Mouse (Mus musculus): Measurements from ENCODE around the gene Clk2. TPM values are rescaled to one million over a fixed set of nuclear protein-coding genes. Genes with fewer than 3 reads are reported as not detected.
A peak's percentile ranks its signal among the peaks of the same experiment; 100 is the strongest.

Gene Clk2
- polyA plus RNA-seq (2015; fragmentation: Nextera tagmentation; extraction: Ambion mirVana): 14.2 and 20.1 TPM in 2 replicates

DNA sequence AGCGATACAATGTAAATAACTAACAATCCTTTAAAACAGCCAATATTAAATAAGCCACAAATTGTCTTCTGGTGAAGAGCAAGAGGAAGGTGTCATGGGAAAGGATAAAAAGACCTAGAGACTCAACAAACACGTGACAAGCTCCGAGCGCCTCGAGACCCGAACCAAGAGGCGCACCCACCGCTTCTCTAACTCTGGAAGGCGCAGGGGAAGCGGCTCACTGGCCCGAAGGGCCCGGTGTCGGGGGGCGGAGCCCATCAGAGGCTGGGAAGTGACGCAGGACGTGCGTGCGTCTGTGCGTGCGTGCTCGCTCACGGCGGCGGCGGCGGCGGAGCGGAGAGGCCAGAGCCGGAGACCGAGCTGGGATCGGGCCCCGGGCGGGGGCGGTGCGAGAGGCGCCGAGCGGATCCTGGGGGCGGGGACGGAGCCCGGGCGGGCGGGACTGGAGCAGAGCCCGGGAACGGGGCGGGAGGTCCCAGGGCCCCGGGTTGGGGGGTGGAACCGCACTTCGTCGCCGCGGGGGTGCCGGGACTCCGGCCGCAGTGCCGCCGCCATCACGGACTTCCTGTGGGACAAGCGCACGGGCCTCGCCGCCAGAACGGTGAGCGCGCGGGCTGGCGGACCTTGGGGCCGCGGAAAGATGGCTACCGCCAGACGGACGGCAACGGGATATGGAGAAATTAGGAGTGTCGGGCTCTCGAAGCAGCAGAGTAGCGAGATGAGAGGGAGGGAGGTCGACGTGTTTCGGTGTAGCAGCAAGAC lies at the start of gene Clk2:
Gene Clk2, plus strand, starts transcription at position 290 of the 762 bp plus-strand sequence.
- Histone ChIP-seq H3K4me2 (peak within 1 kb of the TSS; percentile 74), H3K36me3 (peaks cover 30% of the 10 kb centered on the region), H3K4me3 (peak within 1 kb of the TSS; percentile 94), H3K27ac (peak within 1 kb of the TSS; percentile 98), H3K9me3 (replicated peaks) (no peaks in the 10 kb centered on the region), H3K4me1 (replicated peaks) (peaks cover 30% of the 10 kb centered on the region), H3K27me3 (peaks cover 4% of the 10 kb centered on the region), H3K9ac (peak within 1 kb of the TSS; percentile 95)
- WGBS: under 1% methylated on average over 78 of the region's 79 CpGs
- ATAC-seq (replicated peaks; ENCODE audit: insufficient number of reproducible peaks, insufficient read depth, low FRiP score, low read depth): peak; percentile 95

DNA sequence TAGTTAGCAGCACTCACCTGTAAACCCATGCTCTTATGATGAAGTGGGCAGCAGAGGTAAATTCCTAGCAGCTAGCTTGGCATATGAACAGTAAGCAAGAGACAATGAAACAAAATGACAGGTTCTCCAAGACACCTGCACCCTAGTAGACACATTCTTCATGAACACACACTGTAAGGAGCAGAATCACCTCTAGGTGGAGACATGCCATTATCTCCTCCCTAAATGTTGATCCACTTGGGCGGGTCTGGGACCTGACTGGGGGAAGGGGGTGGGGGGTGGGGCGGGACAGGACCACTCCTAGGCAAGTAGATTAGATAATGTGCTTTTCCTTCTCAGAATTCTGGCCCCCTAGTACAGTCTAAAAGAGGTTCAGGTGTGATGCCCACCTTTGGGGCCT lies 49.1 kb upstream of the Clk2 start:
- no peak overlapping the region for H3K27ac ChIP-seq
- H3K4me1 ChIP-seq (replicated peaks): no peaks in the 10 kb centered on the region
- H3K9me3 ChIP-seq (replicated peaks): no peaks in the 10 kb centered on the region
- H3K9ac ChIP-seq: no peak overlapping the region
- no peak for ATAC-seq (replicated peaks; ENCODE audit: insufficient number of reproducible peaks, insufficient read depth, low FRiP score, low read depth)
- no peaks in the 10 kb centered on the region; the same call in 1 of the 2 replicates for H3K27me3 ChIP-seq
- H3K36me3 ChIP-seq: no peaks in the 10 kb centered on the region
- H3K4me2 ChIP-seq: no peak overlapping the region
- 0% methylated on average over 2 of the region's 2 CpGs for WGBS
- no peak overlapping the region for H3K4me3 ChIP-seq

DNA sequence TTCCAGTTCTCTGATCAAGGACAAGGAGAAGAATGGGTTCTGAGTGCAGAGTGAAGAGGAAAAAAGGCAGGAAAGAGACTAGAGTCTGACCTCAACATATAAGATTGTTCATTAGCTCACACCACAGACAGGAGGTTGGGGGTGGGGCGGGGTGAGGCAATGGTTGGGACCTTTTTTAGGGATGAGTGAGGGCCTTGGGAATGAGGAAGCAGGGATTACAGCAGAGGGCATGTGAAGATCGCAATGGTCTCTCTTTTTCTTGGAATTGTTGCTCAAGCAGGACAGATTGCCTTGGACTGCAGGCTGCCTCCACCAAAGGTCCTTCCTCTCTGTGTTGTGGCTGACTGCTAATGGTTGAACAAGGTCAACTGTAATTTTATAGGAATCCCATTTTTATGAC lies 41.3 kb upstream of the Clk2 start:
- H3K9me3 ChIP-seq (replicated peaks): no peaks in the 10 kb centered on the region
- no peak for ATAC-seq (replicated peaks; ENCODE audit: insufficient number of reproducible peaks, insufficient read depth, low FRiP score, low read depth)
- H3K4me1 ChIP-seq (replicated peaks): peaks cover 12% of the 10 kb centered on the region
- WGBS: 64% methylated on average over 2 of the region's 2 CpGs
- no peaks in the 10 kb centered on the region for H3K36me3 ChIP-seq
- H3K4me3 ChIP-seq: no peak overlapping the region
- H3K27ac ChIP-seq: no peak overlapping the region
- H3K9ac ChIP-seq: no peak overlapping the region
- no peaks in the 10 kb centered on the region; the same call in 1 of the 2 replicates for H3K27me3 ChIP-seq
- no peak overlapping the region for H3K4me2 ChIP-seq

DNA sequence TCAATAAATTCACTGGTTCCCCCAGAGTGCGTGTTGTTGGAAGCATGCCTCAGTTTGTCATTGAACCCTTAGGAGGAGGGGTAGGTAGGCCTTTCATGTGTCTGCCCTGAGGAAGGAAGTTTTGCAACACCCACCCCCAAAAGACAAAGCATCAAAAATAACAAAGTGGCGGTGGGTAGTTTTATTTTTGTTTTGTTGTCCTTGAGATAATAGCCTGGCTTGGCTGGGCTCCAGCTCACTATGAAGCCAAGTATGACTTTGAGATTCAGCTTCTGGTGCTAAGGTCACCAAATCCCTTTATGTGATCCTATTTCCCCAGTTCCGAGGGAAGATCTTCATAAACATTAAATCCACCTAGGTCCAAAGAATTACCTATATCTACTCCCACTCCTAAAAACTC lies 40.4 kb upstream of the Clk2 start:
- ATAC-seq (replicated peaks; ENCODE audit: insufficient number of reproducible peaks, insufficient read depth, low FRiP score, low read depth): no peak

DNA sequence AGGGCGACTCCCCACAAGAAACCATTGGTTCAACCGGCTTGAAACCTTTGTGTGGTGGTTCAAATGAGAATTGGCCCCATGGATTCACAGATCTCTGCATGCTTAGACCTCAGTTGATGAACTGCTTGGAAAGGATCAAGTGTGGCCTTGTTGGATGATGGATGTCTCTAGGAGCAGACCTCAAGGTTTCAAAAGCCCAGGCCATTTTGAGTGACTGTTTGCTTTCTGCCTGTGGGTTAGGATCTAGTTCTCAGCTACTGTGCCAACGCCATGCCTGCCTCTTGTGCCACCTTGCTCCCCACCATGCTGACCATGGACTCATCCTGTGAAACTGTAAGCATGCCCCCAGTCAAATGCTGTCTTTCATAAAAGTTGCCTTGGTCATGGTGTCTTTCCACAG lies 38.6 kb upstream of the Clk2 start:
- H3K4me1 ChIP-seq (replicated peaks): peaks cover 12% of the 10 kb centered on the region
- H3K4me2 ChIP-seq: no peak overlapping the region

More for the DNA sequence above, 40.4 kb upstream of the Clk2 start:
- peaks cover 12% of the 10 kb centered on the region for H3K4me1 ChIP-seq (replicated peaks)
- no peaks in the 10 kb centered on the region for H3K27me3 ChIP-seq
- H3K4me2 ChIP-seq: no peak overlapping the region
- no peaks in the 10 kb centered on the region for H3K9me3 ChIP-seq (replicated peaks)
- H3K27ac ChIP-seq: no peak overlapping the region
- H3K9ac ChIP-seq: no peak overlapping the region
- WGBS: 37% methylated on average over 3 of the region's 3 CpGs
- H3K4me3 ChIP-seq: no peak overlapping the region
- no peaks in the 10 kb centered on the region for H3K36me3 ChIP-seq

DNA sequence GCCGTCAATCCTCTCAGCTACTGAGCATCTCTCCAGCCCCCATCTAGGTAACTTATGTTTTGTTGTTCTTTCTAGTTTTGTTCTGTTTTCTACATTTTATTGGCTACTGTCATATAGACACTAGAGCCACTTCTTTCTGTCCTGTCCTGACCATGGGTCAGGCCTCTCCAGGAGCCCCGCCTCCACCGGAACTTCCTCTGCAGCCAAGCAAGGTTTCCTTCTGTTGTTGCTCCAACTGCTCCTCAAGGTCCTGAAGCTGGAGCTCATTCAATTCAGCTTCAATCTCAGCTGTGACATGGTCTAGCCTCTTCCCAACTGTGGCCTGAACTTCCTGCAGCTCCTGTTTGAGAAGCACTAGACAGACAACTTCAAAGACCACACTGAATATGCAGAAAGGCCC lies 34.7 kb upstream of the Clk2 start:
- H3K9me3 ChIP-seq (replicated peaks): no peaks in the 10 kb centered on the region
- no peak overlapping the region for H3K4me2 ChIP-seq
- ATAC-seq (replicated peaks; ENCODE audit: insufficient number of reproducible peaks, insufficient read depth, low FRiP score, low read depth): no peak
- H3K4me1 ChIP-seq (replicated peaks): peaks cover 6% of the 10 kb centered on the region; the same call in 1 of the 2 replicates
- no peaks in the 10 kb centered on the region for H3K36me3 ChIP-seq
- H3K27ac ChIP-seq: no peak overlapping the region
- H3K9ac ChIP-seq: no peak overlapping the region
- H3K4me3 ChIP-seq: no peak overlapping the region
- no peaks in the 10 kb centered on the region for H3K27me3 ChIP-seq
- 82% methylated on average over 3 of the region's 3 CpGs for WGBS

More for the DNA sequence above, 38.6 kb upstream of the Clk2 start:
- H3K27me3 ChIP-seq: no peaks in the 10 kb centered on the region
- H3K9me3 ChIP-seq (replicated peaks): no peaks in the 10 kb centered on the region
- H3K4me3 ChIP-seq: no peak overlapping the region
- ATAC-seq (replicated peaks; ENCODE audit: insufficient number of reproducible peaks, insufficient read depth, low FRiP score, low read depth): no peak
- H3K9ac ChIP-seq: no peak overlapping the region
- no peak overlapping the region for H3K27ac ChIP-seq
- no peaks in the 10 kb centered on the region for H3K36me3 ChIP-seq
- WGBS: 88% methylated on average over 3 of the region's 3 CpGs

DNA sequence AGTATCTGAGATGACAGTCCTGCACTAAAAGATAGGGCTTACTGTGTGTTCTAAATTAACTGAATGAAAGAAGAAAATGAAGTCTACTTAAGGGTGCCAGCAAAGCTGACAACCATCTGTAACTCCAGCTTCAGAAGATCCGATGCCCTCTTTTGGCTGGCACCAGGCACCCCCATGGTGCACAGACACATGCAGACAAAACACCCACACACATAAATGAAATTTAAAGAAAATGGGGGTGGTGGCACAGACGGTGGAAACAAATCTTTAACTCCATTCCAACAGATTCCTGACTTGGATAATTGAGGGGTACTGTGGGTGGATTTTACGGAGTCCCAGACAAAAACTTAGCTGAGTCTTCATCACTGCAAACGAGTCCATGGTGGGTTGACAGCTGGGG lies 32.8 kb upstream of the Clk2 start:
- Histone ChIP-seq H3K9me3 (replicated peaks) (no peaks in the 10 kb centered on the region), H3K4me1 (replicated peaks) (peaks cover 6% of the 10 kb centered on the region; the same call in 1 of the 2 replicates), H3K27ac (no peak overlapping the region), H3K27me3 (peaks cover 9% of the 10 kb centered on the region; the same call in 1 of the 2 replicates), H3K36me3 (no peaks in the 10 kb centered on the region), H3K4me3 (peak overlapping the region; percentile 41; the same call in 1 of the 2 replicates), H3K9ac (no peak overlapping the region), H3K4me2 (peak overlapping the region; percentile 73)
- no peak for ATAC-seq (replicated peaks; ENCODE audit: insufficient number of reproducible peaks, insufficient read depth, low FRiP score, low read depth)
- WGBS: 45% methylated on average over 4 of the region's 4 CpGs

DNA sequence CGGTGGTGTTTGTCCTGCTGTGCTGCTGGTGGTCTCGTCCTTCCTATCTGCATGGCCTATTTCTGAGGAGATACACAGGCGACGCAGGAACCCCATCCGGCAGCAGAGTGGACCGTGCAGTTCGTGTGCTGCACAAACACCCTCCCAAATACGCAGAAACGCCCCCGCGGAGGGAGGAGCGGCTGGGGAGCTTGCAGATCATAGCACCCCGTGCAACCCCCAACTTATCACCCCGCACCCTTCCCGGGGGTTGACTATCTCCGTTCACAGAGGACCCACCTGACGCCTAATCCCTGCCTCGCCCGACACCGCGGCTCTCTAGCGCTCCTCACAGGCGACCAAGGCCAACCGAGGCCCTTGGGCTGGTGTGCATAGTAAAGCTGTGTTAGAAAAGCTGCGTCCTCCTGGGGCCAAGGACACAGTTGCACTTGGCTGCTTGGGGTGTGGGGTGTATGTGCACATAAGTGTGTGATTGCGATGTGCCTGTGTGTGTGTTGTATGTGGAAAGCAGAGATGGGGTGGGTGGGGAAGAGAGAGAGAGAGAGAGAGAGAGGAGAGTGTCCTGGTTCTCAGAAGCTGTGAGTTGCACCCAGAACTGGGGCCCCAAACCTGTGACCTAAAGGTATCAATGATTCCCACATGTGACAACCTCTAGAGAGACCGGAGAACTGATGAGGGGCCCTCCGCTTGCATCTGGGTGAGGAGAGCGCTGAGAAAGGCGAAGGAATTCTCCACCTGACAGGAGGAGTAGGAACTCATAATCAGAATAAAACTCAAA lies 32.1 kb upstream of the Clk2 start:
- Histone ChIP-seq H3K9ac (peak overlapping the region; percentile 25; the same call in 1 of the 2 replicates), H3K4me1 (replicated peaks) (peaks cover 6% of the 10 kb centered on the region; the same call in 1 of the 2 replicates), H3K9me3 (replicated peaks) (no peaks in the 10 kb centered on the region), H3K4me3 (peak overlapping the region; percentile 41), H3K4me2 (peak overlapping the region; percentile 73), H3K27me3 (peaks cover 9% of the 10 kb centered on the region; the same call in 1 of the 2 replicates), H3K27ac (no peak overlapping the region), H3K36me3 (no peaks in the 10 kb centered on the region)
- 13% methylated on average over 30 of the region's 30 CpGs for WGBS
- ATAC-seq (replicated peaks; ENCODE audit: insufficient number of reproducible peaks, insufficient read depth, low FRiP score, low read depth): no peak

DNA sequence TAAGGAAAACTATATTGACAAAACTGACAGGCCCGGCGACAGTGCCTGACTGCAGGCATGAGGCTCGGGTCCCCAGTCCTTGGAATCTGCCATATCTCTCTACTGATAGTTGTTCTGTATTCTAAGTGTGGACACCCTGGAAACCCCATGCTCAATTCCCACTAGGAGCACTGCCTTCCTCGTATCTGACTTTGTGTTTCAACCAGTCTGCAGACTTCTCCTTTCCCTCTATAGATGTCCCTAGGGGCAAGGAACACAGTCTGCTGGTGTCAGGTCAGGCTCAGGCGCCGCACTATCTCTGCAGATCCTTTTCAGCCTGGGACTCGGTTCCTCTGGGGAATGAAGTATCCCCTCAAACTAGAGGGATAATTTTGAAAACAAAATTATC lies 31.5 kb upstream of the Clk2 start:
- WGBS: 58% methylated on average over 7 of the region's 7 CpGs
- Histone ChIP-seq H3K4me1 (replicated peaks) (peaks cover 6% of the 10 kb centered on the region; the same call in 1 of the 2 replicates), H3K27me3 (peaks cover 9% of the 10 kb centered on the region; the same call in 1 of the 2 replicates), H3K4me3 (no peak overlapping the region), H3K27ac (no peak overlapping the region), H3K9me3 (replicated peaks) (no peaks in the 10 kb centered on the region), H3K36me3 (no peaks in the 10 kb centered on the region), H3K4me2 (no peak overlapping the region), H3K9ac (no peak overlapping the region)
- ATAC-seq (replicated peaks; ENCODE audit: insufficient number of reproducible peaks, insufficient read depth, low FRiP score, low read depth): no peak

DNA sequence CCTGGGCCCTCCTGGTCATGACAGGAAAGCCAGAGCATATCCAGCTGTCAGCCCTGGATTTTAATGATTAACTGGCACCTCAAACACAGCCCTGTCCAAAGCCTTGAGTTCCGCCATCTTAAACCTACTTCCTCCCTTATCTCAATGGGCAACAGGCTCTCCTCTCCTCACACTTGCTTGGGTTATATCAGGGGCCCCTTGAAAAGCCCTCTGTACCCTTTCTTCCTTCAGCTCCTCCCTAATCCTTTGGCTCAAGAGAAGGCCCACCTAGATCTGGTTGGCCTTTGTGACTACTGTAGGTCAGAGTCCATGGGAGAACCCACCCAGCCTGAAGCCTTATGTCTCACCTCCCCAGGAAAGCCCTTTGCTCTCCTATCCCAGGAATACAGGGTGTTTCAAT lies 30.8 kb upstream of the Clk2 start:
- H3K36me3 ChIP-seq: no peaks in the 10 kb centered on the region
- 63% methylated on average over 1 of the region's 1 CpGs for WGBS
- no peak overlapping the region for H3K4me2 ChIP-seq

DNA sequence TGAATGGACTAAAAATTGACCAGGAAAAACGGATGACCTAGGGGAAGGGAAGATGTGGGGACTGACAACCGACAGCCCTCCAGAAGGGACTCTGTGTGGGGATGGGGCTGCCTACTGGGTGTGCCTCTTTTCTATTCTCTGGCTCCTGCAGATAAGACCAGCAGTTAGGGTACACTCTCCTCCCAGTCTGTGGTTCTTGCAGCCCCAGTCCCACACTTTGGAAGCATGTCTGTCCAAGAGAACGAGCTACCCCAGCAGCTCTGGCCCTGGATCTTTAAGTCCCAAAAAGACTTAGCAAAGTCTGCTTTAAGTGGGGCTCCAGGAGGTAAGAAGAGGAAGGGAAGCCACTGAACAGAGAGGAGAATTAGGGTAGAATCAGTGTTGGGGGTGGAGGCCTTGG lies 28.6 kb upstream of the Clk2 start, which contains the start of gene Pklr:
Gene Pklr, plus strand, starts transcription at position 185 of the 400 bp plus-strand sequence.
- ATAC-seq (replicated peaks; ENCODE audit: insufficient number of reproducible peaks, insufficient read depth, low FRiP score, low read depth): no peak

More for the DNA sequence above, 30.8 kb upstream of the Clk2 start:
- no peak for ATAC-seq (replicated peaks; ENCODE audit: insufficient number of reproducible peaks, insufficient read depth, low FRiP score, low read depth)
- Histone ChIP-seq H3K9me3 (replicated peaks) (no peaks in the 10 kb centered on the region), H3K4me3 (no peak overlapping the region), H3K27me3 (peaks cover 9% of the 10 kb centered on the region; the same call in 1 of the 2 replicates), H3K9ac (no peak overlapping the region), H3K4me1 (replicated peaks) (peaks cover 6% of the 10 kb centered on the region; the same call in 1 of the 2 replicates), H3K27ac (no peak overlapping the region)

More for the DNA sequence above, 28.6 kb upstream of the Clk2 start, which contains the start of gene Pklr:
- Histone ChIP-seq H3K4me3 (no peak within 1 kb of the TSS), H3K9ac (no peak within 1 kb of the TSS), H3K27ac (no peak within 1 kb of the TSS), H3K36me3 (no peaks in the 10 kb centered on the region), H3K4me1 (replicated peaks) (peaks cover 6% of the 10 kb centered on the region; the same call in 1 of the 2 replicates), H3K4me2 (no peak within 1 kb of the TSS), H3K9me3 (replicated peaks) (no peaks in the 10 kb centered on the region), H3K27me3 (peaks cover 9% of the 10 kb centered on the region; the same call in 1 of the 2 replicates)
- 50% methylated on average over 3 of the region's 3 CpGs for WGBS
